Mouse (Mus musculus) gastrocnemius, postnatal 25 days (tissue): ENCODE measurements around the gene Reep1. TPM values are rescaled to one million over a fixed set of nuclear protein-coding genes. Genes with fewer than 3 reads are reported as not detected.

Experiments
- DNase-seq: peaks from one replicate; pipeline ENCODE4 v3.0.0; 2022
- total RNA-seq, 2 experiments: library from RNA; stranded (reverse); gene quantifications; 1 replicate in 1 of 2; 2 replicates in 1 of 2; pipeline ENCODE4 v1.2.3; 2021

The Reep1 gene
- total RNA-seq, 2 experiments from 2014 or later: 62.2 to 72.5 TPM

DNA sequence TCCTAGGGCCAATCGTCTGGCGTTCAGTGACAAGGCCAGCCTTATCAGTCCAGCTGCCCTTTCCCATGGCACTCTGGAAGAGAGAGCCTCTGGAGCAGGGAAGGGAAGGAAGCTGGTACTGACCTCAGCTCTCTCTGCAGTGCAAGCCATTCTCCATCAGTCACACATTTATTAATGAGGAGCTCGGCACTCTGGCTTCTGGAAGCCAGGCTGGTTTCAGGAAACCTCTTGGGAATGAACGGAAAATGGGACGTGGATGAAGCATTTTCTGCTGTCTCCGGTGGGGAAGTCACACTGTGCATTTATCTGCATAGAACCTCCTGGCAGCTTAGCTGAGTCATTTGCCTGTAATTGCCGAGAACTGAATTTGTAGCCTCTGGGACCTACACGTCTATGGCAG, 29.8 kb downstream of the Reep1 start:
- DNase-seq: no peak

DNA sequence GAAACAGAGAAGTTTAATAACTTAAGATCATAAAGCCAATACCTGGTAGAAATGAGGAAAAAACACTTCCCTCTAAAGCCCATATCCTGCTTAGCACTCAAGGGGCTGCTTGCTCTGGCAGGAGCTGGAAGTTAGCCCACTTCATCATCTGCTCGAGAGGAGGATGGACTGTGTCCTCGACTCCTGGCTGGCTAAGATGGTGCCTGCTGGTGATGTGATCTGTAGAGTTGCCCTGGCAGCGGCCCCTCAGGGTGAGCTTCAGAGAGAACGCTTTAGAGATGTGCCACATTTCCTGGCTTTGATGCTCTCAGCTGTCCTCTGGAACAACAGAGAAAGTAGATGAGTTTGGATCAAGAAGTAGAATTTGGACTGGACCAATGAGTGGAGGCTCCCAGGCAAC, 31.2 kb downstream of the Reep1 start:
- DNase-seq: peak; percentile 38

DNA sequence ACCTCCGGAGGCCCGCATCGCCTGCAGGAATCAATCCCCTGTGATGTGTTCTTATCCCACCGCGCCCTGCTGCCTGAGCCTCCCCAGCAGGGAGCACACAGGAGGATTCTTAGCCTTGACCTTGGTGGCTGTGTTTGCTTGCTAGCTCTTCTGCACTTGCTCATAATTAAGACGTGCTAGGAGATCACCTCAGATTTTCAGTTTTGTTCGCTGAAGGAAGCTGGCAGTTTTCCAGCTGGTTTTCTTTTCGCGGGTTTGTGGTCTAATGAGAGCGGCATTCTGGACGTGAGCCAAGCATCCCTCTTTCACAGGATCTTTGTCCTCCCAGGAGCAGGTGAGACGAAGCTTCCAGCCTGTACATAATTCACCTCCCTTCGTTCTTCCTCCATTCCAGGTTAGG, 33.6 kb downstream of the Reep1 start:
- no peak for DNase-seq

DNA sequence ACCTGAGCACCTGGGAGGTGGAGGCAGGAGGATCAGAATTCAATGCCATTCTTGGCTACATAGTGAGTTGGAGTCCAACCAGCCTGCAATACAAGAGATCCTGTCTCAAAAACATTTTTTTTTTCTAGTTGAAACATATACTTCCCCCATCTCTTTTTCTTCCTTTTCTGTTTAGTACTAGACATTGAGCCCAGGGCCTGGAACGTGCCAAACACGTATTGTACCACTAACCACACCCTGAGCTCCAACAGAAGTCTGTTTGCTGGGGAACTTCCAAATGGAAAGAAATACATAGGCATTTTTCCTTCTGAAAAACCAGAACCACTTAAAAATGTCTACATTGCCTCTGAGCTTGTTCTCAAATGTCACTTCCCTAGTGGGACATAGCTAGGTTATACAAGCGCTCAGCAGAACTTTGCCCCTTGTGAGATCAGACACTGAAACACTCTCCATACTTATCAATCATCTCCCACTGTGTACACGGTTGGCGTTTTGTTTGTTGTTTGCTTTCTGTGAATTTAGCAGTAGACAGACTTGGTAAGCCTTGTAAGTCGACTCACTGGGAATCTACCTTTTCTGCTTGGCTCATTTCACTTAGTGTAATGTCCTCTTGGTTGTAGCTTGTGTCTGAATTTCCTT, 34.8 kb downstream of the Reep1 start:
- no peak for DNase-seq

DNA sequence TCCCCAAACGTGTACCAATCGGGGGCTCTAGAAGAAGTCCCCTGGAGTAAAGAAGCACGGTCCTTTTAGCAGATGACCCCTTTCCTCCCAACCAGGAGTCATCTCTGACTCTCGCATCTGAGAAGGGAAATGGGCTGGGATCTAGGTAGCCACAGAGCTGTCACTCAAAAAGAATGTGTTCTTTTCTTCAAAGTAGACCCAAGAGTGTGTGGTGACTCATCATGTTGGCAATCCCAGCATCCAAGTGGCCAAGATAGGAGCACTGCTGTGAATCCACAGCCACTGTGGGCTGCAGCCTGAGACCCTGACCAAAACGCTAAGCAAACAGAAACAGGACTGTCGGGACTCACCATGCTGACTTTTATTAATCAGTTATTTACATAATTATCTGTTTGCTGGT, 37.6 kb downstream of the Reep1 start:
- no peak for DNase-seq

DNA sequence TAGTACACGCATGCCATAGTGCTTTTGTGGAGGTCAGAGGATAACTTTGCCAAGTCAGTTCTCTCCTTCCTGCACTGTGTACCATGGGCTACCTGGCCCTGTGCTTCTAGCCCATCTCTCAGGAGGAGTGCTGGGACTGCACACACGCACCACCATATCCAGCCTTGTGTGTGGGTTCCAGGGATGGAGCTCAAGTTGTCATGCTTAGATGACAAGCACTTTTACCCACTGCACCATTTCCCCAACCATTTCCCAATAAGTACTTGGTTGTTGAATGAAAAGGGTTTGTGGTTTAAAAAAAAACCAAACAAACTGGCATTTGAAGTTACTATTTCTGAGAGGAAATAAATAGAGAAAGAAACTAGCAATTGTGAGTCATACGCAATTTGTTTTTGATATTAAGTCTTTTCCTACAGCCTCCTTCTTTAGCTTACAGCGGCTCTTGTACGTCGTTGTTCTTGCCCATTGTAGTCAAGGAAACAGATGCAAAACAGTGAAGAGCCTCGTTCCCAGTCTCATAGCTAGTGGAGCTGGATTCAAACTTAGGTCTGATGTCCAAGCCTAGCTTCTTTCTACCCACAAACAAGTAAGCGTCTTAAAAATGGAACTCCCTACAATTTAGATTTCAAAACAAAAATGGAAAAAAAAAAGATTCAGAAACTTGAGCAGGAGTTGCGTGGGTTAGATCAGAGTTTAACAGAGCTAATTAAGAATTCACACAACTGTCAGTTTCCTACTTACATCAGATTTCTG, 38.3 kb downstream of the Reep1 start:
- no peak for DNase-seq

DNA sequence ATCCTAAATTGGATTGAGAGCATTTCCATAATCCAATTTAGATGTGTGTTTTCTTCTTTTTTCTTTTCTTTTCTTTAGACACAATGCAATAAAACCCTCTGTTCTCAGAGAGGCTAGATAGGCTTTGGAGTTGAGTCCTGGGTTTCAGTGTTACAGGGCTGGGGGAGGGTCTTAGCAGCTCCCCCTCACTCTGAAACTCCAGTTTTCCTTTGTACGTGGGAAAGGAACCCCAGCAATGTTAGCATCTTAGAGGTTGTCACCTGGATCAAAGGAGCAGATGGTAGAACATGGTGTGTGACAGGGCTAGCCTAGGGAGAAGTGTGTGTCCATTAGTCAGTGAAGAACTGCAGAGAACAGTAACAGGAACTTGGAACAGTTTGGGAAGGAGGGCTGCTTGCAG, 38.9 kb downstream of the Reep1 start:
- no peak for DNase-seq

DNA sequence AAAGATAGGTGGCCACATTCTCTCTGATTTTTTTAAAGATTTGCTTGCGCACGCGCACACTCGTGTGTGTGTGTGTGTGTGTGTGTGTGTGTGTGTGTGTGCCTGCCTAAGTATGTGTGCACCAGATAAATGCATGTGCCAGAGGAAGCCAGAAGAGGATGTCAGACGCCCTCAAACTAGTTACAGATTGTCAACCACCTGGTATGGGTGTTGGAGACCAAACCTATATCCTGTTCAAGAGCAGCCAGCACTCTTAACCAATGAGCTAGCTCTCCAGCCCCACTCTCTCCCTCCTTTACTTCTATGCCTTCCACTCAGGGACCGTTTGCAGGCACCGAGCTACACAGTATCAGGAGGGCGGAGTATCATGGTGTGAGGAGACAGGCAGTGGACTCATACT, 39.5 kb downstream of the Reep1 start:
- no peak for DNase-seq

DNA sequence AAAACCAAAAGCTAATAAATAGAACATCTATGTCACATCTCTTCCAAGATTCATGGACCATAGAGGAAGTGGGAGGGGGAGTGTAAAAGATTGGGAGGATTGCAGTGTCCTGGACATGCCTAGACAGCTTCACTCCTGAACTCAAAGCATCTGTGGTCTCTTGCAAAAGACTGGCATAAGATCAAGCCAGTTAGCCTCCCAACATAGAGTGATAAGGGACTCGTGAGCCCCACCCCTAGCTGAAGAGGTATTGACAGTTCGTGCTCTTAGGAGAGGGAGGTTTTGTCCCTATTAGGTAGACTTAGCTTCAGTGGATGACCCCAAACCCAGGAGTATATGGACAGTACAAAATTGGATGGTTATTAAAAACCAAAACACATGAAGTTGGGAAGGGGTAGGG, 44.2 kb downstream of the Reep1 start:
- DNase-seq: no peak

DNA sequence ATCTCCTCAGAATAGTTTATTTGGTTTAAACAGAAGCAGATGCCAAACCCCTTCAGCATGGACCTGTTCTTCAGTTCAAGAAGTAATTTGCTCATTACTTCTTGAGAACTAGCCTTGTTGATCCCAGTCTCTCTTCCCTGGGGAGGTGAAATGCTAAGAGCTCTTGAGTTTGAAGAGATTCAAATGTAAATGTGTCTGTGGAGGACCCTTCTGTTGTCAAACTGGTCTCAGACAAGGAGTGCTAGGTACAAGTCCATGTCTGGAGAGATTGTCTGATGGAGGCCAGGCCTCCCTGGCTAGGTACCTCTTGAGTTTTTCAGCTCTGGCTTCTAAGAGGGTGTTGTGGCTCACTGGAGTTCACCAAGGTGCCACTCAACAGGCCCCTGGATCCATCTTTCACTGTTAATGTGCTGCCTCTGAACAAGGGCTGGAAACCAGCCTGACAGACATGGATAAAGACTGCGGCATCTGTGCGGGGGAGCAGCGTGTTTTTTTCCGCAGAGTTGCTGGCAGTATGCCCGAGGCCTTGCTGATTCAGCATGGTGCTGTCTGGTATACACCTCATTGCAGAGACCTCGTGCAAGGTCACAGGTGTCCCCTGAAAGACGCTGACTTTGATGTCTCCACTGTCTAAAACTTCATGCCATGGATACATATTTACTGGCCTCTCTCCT, 45.6 kb downstream of the Reep1 start:
- peak; percentile 28 for DNase-seq

DNA sequence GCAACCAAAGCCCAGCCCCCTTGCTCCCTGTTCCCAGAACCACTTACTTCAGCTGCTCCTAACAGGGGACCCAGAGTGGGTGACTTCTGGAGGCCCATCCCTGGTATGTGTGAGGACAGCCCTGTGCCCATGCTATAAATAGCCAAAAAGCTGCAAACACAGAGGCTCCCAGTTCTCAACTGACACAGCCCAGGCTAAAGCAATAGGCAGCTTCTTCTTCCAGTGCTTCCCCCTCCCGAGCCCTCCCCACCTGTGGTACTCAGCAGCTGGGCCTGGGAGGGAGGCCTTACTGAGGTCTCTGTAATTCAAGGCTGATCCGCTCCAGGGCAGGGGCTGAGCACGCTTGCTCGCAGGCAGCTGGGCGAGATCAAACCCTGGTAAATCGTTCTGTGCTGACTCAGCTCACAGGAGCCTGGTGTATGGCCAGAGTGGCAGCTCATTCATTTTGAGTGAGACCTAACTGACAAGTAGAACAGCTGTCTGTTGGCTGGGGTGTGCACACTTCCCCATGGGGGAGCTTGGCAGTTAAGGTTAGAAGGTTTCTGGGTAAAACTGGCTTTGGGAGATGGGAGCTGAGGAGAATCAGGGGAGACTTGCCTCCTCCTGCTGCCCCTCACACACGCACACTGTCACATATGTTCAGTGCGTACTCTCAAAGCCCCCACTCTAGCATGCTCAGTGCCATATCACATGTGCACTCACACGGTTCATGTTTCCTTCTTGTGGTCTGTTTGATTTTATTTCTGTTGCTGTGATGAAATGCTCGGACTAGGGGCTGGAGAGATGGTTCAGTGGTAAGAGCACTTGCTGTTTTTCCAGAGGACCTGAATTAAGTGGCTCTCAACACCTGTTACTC, 49.9 kb downstream of the Reep1 start:
- DNase-seq: peak; percentile 88

DNA sequence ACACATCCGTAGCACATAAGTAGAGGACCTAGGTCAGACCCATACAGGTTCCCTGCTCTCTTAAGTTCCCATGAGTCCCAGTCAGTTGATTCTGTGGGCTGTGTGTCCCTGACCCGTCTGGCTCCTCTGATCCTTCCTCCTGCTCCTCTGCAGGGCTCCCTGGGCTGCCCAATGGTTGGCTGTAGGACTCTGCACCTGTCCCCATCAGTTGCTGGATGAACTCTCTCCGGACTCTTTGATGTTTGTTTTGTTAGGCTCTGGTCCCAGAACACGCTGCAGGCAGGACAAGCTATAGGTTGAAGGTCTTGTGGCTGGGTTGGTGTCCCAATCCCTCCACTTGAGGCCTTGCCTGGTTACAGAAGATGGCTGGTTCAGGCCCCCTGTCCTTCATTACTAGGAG, 51.4 kb downstream of the Reep1 start:
- DNase-seq: peak; percentile 24

DNA sequence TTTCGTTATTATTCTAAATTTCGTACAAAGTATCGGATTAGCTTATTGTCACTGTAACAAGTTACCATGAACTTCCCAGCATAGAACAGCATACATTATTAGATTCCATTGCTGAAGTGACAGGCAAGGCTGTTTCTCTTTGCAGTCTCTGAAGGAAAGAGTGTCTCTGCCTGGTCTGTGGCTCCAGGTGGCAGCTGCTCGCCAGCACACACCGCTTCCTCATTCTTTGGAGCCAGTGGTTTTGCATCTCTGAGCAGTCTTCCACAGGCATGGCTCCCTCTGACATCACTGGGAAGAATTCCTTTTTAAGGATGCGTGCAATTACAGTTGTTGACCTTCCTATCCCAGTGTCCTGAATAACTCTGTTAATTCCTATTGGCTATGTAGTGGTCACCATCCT, 52.7 kb downstream of the Reep1 start:
- DNase-seq: no peak

DNA sequence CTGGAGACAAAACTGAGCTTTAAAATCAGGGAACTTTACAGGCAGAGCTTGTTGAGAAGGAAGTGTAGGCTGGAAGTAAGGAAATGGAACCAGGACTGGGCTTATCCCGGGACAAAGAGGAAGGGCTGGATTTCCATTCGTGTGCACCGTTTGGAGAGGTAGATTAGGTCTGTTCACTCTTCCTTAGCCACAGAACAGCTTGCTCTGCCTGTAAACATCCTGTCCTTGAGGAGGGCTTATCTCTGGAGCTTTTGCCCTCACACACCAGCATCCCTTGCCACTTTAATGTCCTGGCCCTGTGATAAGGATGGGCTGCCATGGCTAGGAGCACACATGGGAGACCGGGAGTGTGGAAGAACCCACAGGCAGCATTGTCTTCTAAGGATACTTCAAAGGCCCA, 60.4 kb downstream of the Reep1 start:
- DNase-seq: no peak

DNA sequence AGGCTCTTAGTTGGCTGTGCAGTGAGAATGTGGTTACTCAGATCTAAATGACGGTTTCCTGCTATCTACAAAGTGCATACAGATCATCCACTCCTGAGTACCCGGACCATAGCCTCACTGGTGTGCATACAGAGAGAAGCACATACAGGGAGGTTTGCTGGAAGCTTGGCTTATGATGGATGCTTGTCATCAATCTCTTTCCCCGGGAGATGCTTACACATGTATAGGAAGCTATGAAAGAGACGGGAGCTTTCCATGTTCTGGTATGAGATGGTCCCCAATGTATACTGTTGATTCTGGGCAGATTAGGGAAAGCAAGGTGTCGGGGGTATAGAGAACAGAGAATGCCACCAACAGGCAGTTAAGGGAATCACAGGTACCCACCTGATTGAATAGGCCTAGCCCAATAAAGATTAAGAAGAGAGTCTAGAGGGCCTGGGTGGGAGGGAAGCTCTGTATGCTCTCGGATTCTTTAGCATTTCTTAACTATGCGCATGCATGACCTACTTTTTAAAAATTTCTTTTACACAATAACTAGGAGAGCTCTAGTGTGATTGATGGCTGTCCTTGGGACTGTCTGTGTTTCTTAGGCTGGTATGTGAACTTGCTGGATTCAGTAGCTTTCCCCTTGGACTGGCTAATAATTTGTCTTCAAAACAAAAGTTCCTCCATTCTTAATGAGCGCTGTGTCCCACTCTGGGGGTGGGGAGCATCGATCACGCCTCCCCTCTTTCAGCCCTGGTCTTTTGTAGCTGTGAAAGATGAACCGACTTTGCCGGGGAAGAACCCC, 62.7 kb downstream of the Reep1 start:
- DNase-seq: no peak

DNA sequence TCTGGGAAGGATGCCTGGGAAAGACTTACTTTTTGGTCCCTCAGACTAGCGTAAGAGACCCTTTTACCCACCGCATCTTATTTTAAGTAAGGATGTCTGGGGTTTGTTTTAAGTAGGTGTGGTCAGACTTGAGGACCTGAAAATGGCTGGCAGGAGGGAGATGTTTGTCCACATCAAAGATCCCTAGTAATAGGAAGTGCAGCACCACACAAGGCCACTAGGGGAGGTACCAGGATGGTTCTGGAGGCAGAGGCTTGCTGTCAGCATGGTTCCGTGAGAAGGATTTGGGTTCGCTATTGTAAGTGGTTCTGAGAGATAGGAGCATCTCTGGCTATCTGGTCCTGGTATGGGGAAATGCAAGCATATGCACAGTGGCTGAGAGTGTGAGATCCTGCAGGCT, 63.5 kb downstream of the Reep1 start:
- DNase-seq: no peak

DNA sequence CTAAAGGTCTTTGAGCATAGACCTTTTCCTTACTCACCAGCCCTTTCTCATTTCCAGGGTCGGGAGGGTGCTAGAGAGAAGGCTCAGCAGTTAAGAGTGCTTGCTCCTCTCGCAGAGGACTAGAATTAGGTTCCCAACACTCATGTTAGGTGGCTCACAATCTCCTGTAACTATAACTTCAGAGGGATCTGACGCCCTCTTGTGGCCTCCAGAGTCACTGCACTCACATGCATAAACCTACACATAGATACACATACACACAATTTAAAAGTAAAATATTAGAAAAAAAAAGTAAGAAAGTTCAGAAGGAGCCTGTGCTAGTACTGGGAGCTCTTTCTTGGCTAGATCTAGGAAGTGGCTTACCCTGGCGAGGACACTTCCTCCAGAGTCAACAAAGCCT, 63.9 kb downstream of the Reep1 start:
- no peak for DNase-seq

DNA sequence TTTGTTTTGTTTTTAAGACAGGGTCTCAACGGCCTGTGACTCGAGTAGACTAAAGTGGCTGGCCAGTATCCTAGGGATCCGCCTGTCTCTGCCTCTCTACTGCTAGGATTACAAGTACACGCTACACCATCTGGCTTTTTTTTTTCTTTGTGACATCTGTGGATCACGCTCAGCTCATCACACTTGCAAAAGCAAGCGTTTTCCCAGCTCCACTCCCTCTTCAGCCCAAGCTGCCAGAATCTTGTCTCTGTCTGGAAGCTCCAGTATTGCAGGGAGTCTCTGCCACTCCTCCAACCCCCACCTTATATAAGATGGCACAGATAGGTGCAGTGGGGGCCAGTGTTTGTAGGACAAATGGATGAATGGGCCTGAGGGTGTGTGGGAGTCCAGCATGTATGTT, 64.8 kb downstream of the Reep1 start:
- no peak for DNase-seq

DNA sequence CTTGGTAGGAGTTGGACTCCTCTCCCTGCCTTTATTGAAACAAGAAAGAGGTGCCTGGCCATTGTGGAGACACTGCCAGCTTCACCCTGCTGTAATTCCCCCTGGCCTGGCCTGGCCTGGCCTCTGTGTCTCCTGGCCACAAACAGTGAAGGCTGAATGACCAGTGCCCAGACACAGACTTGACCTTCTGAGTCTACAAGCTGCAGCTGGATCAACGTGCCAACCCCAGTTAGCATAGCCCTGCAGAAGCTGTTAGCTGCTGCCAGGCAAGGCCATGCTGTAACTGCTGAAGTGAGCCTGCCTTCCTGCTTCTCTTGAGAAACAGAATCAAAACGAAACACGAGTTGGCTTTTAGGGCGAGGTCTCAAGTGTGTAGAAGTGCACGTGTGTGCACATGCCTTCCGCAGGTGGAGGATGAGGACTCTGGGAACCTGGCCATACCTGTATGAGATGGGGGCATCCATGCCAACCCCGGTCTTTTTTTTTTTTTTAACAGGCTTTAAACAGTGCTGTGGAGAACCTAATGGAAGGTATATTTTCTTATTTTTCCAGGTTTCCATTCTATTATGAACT, 65.4 kb downstream of the Reep1 start:
- DNase-seq: peak; percentile 51

DNA sequence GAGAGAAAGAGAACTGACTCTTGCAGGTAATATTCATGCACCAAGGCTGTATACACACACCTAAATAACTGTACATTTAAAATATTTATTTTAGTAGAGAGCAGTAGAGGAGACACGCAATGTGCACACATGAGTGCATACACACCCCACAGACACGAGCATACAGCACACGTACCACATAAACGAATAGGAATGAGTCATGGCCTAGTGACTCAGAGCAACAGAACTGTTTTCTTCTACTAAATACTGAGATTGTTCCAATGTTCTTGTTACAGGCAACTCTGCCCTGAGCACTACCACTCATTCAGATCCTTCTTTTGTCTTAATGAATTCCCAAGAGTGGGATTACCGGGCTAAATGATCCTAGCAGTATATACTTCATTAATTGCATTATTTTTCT, 70.7 kb downstream of the Reep1 start:
- DNase-seq: no peak

DNA sequence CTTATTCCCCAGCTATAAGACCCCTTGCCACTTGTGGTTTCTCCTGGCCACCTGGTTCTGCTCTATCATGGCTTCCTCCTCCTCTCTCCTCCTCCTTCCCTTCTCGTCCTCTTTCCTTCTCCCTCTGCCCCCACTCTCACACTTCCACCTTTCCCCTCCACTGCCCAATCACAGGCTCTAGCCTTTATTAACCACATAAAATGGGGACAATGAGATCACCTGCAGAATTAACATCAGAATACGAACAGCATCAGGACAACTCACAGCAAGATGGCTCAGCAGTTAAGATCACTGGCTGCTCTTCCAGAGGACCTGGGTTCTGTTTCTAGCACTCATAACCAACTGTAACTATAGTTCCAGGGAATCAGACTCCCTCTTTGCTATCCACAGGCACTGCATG, 72.5 kb downstream of the Reep1 start:
- DNase-seq: no peak

DNA sequence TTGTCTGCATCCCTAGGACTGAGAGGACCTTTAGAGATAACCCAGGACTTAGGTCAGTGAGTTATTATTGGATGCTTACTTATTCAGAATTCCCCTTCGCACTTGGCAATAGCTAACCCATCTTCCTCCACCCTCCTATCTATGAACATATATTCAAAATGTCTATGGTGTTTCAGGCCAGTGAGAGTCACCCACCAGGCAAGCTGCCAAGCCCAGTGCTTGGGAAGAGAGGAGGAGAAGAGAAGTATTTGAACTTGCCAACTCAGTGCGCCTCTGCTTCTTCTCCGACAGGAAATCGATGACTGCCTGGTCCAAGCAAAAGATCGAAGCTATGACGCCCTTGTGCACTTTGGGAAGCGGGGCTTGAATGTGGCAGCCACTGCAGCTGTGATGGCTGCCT, 73.1 kb downstream of the Reep1 start:
- no peak for DNase-seq
